Mouse (Mus musculus): ENCODE measurements around the gene Exoc8. TPM values are rescaled to one million over a fixed set of nuclear protein-coding genes. Genes with fewer than 3 reads are reported as not detected.

The Exoc8 gene
- polyA plus RNA-seq, 1 experiment = 8.2 TPM

GRCm38 (mm10) chr8:124866669-124867068 is 30.8 kb downstream of the Exoc8 start:
- no peak overlapping the region for H3K4me3 ChIP-seq (ENCODE audit: insufficient read depth, low read depth, low read length)
- no peak for TF ChIP-seq POLR2A (IDR thresholded peaks at IDR 0.05; ENCODE audit: low read depth, low read length)
- TF ChIP-seq CTCF (conservative IDR thresholded peaks at IDR 0.05; ENCODE audit: insufficient read depth, insufficient read length, low read depth, low read length) = no peak
- no peak for DNase-seq
- WGBS = 70% methylated on average over 3 of the region's 3 CpGs
- no peaks in the 10 kb centered on the region for H3K36me3 ChIP-seq (ENCODE audit: control insufficient read depth, insufficient read depth, low read length)
- peaks cover 5% of the 10 kb centered on the region; the same call in 1 of the 2 replicates for H3K4me1 ChIP-seq (ENCODE audit: control insufficient read depth, insufficient read depth, low read length)
- no peak overlapping the region for H3K27ac ChIP-seq (ENCODE audit: insufficient read depth, low read depth, low read length)
- no peaks in the 10 kb centered on the region for H3K27me3 ChIP-seq (replicated peaks; ENCODE audit: control insufficient read depth, insufficient read depth, low read length)

DNA sequence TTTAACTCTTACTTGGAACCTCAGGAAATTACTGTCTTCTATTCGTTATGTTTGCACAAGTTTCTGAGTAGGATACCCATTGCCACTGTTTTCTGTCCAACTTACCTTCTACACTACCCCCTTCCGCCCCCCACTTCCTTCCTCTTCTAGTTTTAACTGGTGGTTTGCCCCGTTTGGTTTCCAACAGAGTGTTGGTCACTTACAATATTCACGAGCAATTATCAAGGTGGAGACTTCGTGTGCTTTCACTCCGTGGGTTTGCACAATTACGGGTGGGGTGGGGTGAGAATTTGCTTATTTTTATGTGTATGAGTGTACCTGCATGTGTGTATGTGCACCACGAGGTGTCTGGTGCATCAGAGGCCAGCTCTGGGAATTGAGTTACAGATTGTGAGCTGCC is 33.8 kb downstream of the Exoc8 start:
- Histone ChIP-seq H3K4me1 (ENCODE audit: control insufficient read depth, insufficient read depth, low read length) (peaks cover 5% of the 10 kb centered on the region; the same call in 1 of the 2 replicates), H3K36me3 (ENCODE audit: control insufficient read depth, insufficient read depth, low read length) (no peaks in the 10 kb centered on the region; the same call in 1 of the 2 replicates), H3K27ac (ENCODE audit: insufficient read depth, low read depth, low read length) (no peak overlapping the region), H3K4me3 (ENCODE audit: insufficient read depth, low read depth, low read length) (peak overlapping the region; percentile 98), H3K27me3 (replicated peaks; ENCODE audit: control insufficient read depth, insufficient read depth, low read length) (no peaks in the 10 kb centered on the region)
- 7% methylated on average over 8 of the region's 8 CpGs for WGBS
- DNase-seq = no peak
- TF ChIP-seq CTCF (conservative IDR thresholded peaks at IDR 0.05; ENCODE audit: insufficient read depth, insufficient read length, low read depth, low read length) (no peak), POLR2A (IDR thresholded peaks at IDR 0.05; ENCODE audit: low read depth, low read length) (no peak)

DNA sequence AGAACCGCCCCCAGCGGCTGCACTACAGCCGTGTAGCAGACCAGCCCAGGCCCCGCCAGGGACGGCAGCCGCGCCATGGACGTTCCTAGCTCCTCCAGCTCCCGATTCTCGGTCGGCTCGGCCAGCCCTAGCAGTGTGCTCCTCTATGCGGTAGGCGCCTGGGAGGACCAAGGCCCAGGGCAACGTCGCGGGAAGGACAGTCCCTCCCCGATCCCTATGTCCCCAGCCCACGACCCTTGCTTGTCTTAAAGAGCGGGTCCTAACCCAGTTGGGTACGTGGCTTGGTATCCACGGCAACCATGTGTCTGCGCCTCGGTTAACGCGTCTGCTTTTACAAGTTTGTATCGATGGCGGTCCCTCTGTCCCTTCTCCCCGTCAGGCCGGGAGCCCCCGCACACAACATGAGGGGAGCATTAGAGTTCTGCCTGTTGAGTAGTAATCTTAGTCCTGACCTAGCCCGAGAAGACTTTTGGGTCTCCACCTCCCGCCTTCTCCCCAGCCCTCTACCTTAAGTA is 34.3 kb downstream of the Exoc8 start:
- no peaks in the 10 kb centered on the region for H3K27me3 ChIP-seq (replicated peaks; ENCODE audit: control insufficient read depth, insufficient read depth, low read length)
- peak overlapping the region; percentile 98 for H3K4me3 ChIP-seq (ENCODE audit: insufficient read depth, low read depth, low read length)
- no peaks in the 10 kb centered on the region; the same call in 1 of the 2 replicates for H3K36me3 ChIP-seq (ENCODE audit: control insufficient read depth, insufficient read depth, low read length)
- no peak for DNase-seq
- no peak for TF ChIP-seq CTCF (conservative IDR thresholded peaks at IDR 0.05; ENCODE audit: insufficient read depth, insufficient read length, low read depth, low read length)
- peak; percentile 1 for TF ChIP-seq POLR2A (IDR thresholded peaks at IDR 0.05; ENCODE audit: low read depth, low read length)
- peaks cover 5% of the 10 kb centered on the region; the same call in 1 of the 2 replicates for H3K4me1 ChIP-seq (ENCODE audit: control insufficient read depth, insufficient read depth, low read length)
- peak overlapping the region; percentile 46 for H3K27ac ChIP-seq (ENCODE audit: insufficient read depth, low read depth, low read length)
- under 1% methylated on average over 33 of the region's 33 CpGs for WGBS

- Histone ChIP-seq H3K27me3 (replicated peaks; ENCODE audit: control insufficient read depth, insufficient read depth, low read length) (no peaks in the 10 kb centered on the region), H3K4me3 (ENCODE audit: insufficient read depth, low read depth, low read length) (peak within 1 kb of the TSS; percentile 98), H3K4me1 (ENCODE audit: control insufficient read depth, insufficient read depth, low read length) (peaks cover 5% of the 10 kb centered on the region; the same call in 1 of the 2 replicates), H3K36me3 (ENCODE audit: control insufficient read depth, insufficient read depth, low read length) (no peaks in the 10 kb centered on the region; the same call in 1 of the 2 replicates), H3K27ac (ENCODE audit: insufficient read depth, low read depth, low read length) (peak within 1 kb of the TSS; percentile 79)
- TF ChIP-seq POLR2A (IDR thresholded peaks at IDR 0.05; ENCODE audit: low read depth, low read length) (peak; percentile 58), CTCF (conservative IDR thresholded peaks at IDR 0.05; ENCODE audit: insufficient read depth, insufficient read length, low read depth, low read length) (no peak)
- WGBS = under 1% methylated on average over 55 of the region's 55 CpGs
- peak; percentile 96 for DNase-seq
Observed at GRCm38 (mm10) chr8:124862321-124863162, 35.0 kb downstream of the Exoc8 start, which contains the start of the genes Gnpat and 2810004N23Rik. Gnpat (plus strand) TSS chr8:124863033. 2810004N23Rik (minus strand) TSS chr8:124863120.

- Histone ChIP-seq H3K27me3 (replicated peaks; ENCODE audit: control insufficient read depth, insufficient read depth, low read length) (no peaks in the 10 kb centered on the region), H3K4me3 (ENCODE audit: insufficient read depth, low read depth, low read length) (no peak overlapping the region), H3K4me1 (ENCODE audit: control insufficient read depth, insufficient read depth, low read length) (peaks cover 5% of the 10 kb centered on the region; the same call in 1 of the 2 replicates), H3K27ac (ENCODE audit: insufficient read depth, low read depth, low read length) (no peak overlapping the region), H3K36me3 (ENCODE audit: control insufficient read depth, insufficient read depth, low read length) (no peaks in the 10 kb centered on the region; the same call in 1 of the 2 replicates)
- 93% methylated on average over 3 of the region's 3 CpGs for WGBS
- DNase-seq = no peak
- TF ChIP-seq CTCF (conservative IDR thresholded peaks at IDR 0.05; ENCODE audit: insufficient read depth, insufficient read length, low read depth, low read length) = no peak
- no peak for TF ChIP-seq POLR2A (IDR thresholded peaks at IDR 0.05; ENCODE audit: low read depth, low read length)
Observed at GRCm38 (mm10) chr8:124860188-124860587, 37.3 kb downstream of the Exoc8 start.

GRCm38 (mm10) chr8:124859466-124859865 is 38.0 kb downstream of the Exoc8 start:
- Histone ChIP-seq H3K4me3 (ENCODE audit: insufficient read depth, low read depth, low read length) (no peak overlapping the region), H3K4me1 (ENCODE audit: control insufficient read depth, insufficient read depth, low read length) (peaks cover 5% of the 10 kb centered on the region; the same call in 1 of the 2 replicates), H3K27ac (ENCODE audit: insufficient read depth, low read depth, low read length) (no peak overlapping the region), H3K36me3 (ENCODE audit: control insufficient read depth, insufficient read depth, low read length) (no peaks in the 10 kb centered on the region; the same call in 1 of the 2 replicates), H3K27me3 (replicated peaks; ENCODE audit: control insufficient read depth, insufficient read depth, low read length) (no peaks in the 10 kb centered on the region)
- DNase-seq = peak; percentile 47
- TF ChIP-seq CTCF (conservative IDR thresholded peaks at IDR 0.05; ENCODE audit: insufficient read depth, insufficient read length, low read depth, low read length) (peak; percentile 71), POLR2A (IDR thresholded peaks at IDR 0.05; ENCODE audit: low read depth, low read length) (no peak)

DNA sequence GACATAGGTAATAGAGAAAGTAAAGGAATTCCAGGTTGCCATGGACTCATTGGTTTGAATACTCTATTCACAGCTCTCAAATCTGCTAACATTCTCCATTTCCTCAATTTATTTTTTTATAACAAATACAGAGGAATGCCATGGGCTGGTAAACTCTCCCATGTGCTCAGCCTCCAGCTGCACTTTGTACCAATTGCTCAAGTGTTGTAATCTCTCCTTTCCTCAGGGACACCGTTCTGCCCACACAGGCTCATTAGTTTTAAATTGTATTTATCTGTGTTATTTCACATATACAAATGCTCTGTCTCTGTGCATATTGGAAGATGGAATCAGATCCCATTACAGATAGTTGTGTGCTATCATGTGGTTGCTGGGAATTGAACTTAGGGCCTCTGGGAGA is 44.0 kb downstream of the Exoc8 start:
- TF ChIP-seq CTCF (conservative IDR thresholded peaks at IDR 0.05; ENCODE audit: insufficient read depth, insufficient read length, low read depth, low read length) = no peak
- no peak for TF ChIP-seq POLR2A (IDR thresholded peaks at IDR 0.05; ENCODE audit: low read depth, low read length)
- Histone ChIP-seq H3K4me3 (ENCODE audit: insufficient read depth, low read depth, low read length) (no peak overlapping the region), H3K27me3 (replicated peaks; ENCODE audit: control insufficient read depth, insufficient read depth, low read length) (no peaks in the 10 kb centered on the region), H3K27ac (ENCODE audit: insufficient read depth, low read depth, low read length) (no peak overlapping the region), H3K4me1 (ENCODE audit: control insufficient read depth, insufficient read depth, low read length) (no peaks in the 10 kb centered on the region), H3K36me3 (ENCODE audit: control insufficient read depth, insufficient read depth, low read length) (no peaks in the 10 kb centered on the region)
- WGBS = 65% methylated on average over 1 of the region's 1 CpGs
- peak; percentile 31 for DNase-seq
